Mouse (Mus musculus) bone marrow, adult 2 months (tissue): ENCODE measurements around the gene Aqp12. TPM values are rescaled to one million over a fixed set of nuclear protein-coding genes. Genes with fewer than 3 reads are reported as not detected.

Source experiments
- H3K27ac ChIP-seq: fragments of 200-500 bp; 2 replicates; pipeline ENCODE4 v1.5.1; 2012; ENCODE audit warnings: low read depth, mild to moderate bottlenecking, control low read depth, inconsistent platforms, low read length; ENCODE audit not compliant: control insufficient read depth, poor library complexity, insufficient read depth
- H3K4me1 ChIP-seq: fragments of 200-500 bp; 2 replicates; pipeline ENCODE4 v1.6.1; 2011; ENCODE audit warnings: low read length; ENCODE audit not compliant: control insufficient read depth, insufficient read depth
- H3K4me3 ChIP-seq: fragments of 200-500 bp; replicated peaks from 2 replicates; pipeline ENCODE3; 2011; ENCODE audit warnings: mild to moderate bottlenecking, low read depth, low read length, control low read depth; ENCODE audit not compliant: control insufficient read depth
- CTCF ChIP-seq: fragments of 200-500 bp; IDR thresholded peaks from 2 replicates; pipeline ENCODE4 v1.5.1; 2011; ENCODE audit warnings: low read length, control low read depth; ENCODE audit not compliant: control insufficient read depth, insufficient read depth
- POLR2A ChIP-seq: fragments of 200-500 bp; IDR thresholded peaks from 2 replicates; pipeline ENCODE4 v1.6.1; 2011; ENCODE audit warnings: low read depth, mild to moderate bottlenecking, control low read depth, low read length, borderline replicate concordance; ENCODE audit not compliant: control insufficient read depth
- WGBS: fragments of 180-500 bp; shearing (Covaris S2); methylation state at CpG from one replicate; pipeline ENCODE4 v1.1.7; 2018; 5-methylcytosine and 5-hydroxymethylcytosine counted together
- polyA plus RNA-seq: library from polyadenylated mRNA; stranded (reverse); fragments of >200 nt; gene quantifications from 2 replicates; pipeline ENCODE4 v1.2.4, GENCODE M21; 2011; ENCODE audit warnings: low replicate concordance; ENCODE audit not compliant: missing spikeins, insufficient read depth, insufficient read length

Aqp12 gene
- polyA plus RNA-seq, 1 experiment, result not detected

- H3K4me3 ChIP-seq, result no peak overlapping the region
- TF ChIP-seq POLR2A (no peak), CTCF (no peak)
- 50% methylated on average over 2 of the region's 2 CpGs for WGBS
- peaks cover 7% of the 10 kb centered on the region for H3K4me1 ChIP-seq
- no peak overlapping the region for H3K27ac ChIP-seq
Measured at GRCm38 (mm10) chr1:93030060-93030459, 23.9 kb downstream of the Aqp12 start.

- no peak overlapping the region for H3K4me3 ChIP-seq
- TF ChIP-seq POLR2A (no peak), CTCF (no peak)
- peaks cover 7% of the 10 kb centered on the region for H3K4me1 ChIP-seq
- H3K27ac ChIP-seq, result no peak overlapping the region
- WGBS, result 53% methylated on average over 3 of the region's 3 CpGs
Measured at GRCm38 (mm10) chr1:93031199-93031598, 25.1 kb downstream of the Aqp12 start.

DNA sequence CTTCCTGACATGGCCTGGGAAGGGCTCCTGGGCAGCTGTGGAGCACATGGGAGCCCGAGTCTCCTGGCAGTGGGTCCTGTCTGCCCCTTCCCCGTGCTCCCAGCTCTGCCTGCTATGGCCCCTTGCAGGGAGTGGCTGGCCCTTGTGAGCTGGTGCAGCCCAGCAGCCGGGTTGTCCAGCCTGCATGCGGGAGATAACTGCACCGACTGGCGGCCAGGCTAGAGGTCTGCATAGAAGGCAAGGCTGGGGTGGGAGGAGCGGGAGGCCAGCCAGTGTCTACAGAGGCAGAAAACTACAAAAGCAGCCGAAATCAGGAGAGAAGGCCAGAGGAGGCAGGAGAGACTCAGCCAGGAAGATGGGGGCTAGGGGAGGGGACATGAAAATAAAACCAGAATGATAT lies 27.9 kb downstream of the Aqp12 start:
- Histone ChIP-seq H3K4me3 (no peak overlapping the region), H3K27ac (no peak overlapping the region), H3K4me1 (peaks cover 7% of the 10 kb centered on the region)
- TF ChIP-seq CTCF, result no peak
- no peak for TF ChIP-seq POLR2A
- WGBS, result 74% methylated on average over 8 of the region's 8 CpGs

DNA sequence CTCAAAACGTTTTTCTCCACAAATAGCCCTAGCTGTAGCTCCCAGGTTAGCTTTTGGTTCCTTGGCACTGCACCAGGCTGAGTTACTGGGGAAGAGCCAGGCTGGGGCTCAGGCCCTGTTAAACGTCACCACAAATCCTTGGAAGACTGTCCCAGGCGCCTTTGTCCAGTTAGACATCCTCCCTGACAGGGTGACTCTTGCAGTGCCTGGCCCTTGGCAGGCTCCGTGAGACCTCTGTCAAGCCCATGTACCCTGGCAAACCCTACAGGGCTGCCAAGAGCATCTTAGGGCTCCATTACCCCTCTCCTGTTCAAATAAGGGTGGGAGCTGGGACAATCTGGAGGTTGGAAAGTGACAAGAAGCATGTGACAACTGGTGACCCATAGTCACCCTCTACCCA lies 29.8 kb downstream of the Aqp12 start:
- Histone ChIP-seq H3K4me3 (no peak overlapping the region), H3K27ac (no peak overlapping the region), H3K4me1 (peaks cover 5% of the 10 kb centered on the region)
- TF ChIP-seq POLR2A (no peak), CTCF (no peak)
- 80% methylated on average over 4 of the region's 4 CpGs for WGBS

- Histone ChIP-seq H3K27ac (no peak overlapping the region), H3K4me3 (no peak overlapping the region), H3K4me1 (no peaks in the 10 kb centered on the region)
- TF ChIP-seq POLR2A (no peak), CTCF (no peak)
- WGBS, result 66% methylated on average over 10 of the region's 10 CpGs
Measured at GRCm38 (mm10) chr1:93046153-93046789, 40.1 kb downstream of the Aqp12 start.

- no peak overlapping the region for H3K4me3 ChIP-seq
- 89% methylated on average over 3 of the region's 3 CpGs for WGBS
- no peak for TF ChIP-seq POLR2A
- no peak for TF ChIP-seq CTCF
- H3K27ac ChIP-seq, result no peak overlapping the region
- H3K4me1 ChIP-seq, result no peaks in the 10 kb centered on the region
Measured at GRCm38 (mm10) chr1:93050071-93050470, 43.9 kb downstream of the Aqp12 start.

GRCm38 (mm10) chr1:93051124-93051833 lies 45.1 kb downstream of the Aqp12 start:
- no peak overlapping the region for H3K27ac ChIP-seq
- 59% methylated on average over 18 of the region's 23 CpGs for WGBS
- no peak overlapping the region for H3K4me3 ChIP-seq
- H3K4me1 ChIP-seq, result no peaks in the 10 kb centered on the region
- TF ChIP-seq POLR2A, result no peak
- no peak for TF ChIP-seq CTCF

Other genes starting within 250 kb of the Aqp12 start
- gene Gpc1, start 174.7 kb upstream of the Aqp12 start, polyA plus RNA-seq, result 9.3 and 21.8 TPM in 2 replicates
- gene Ankmy1, start 103.4 kb upstream of the Aqp12 start, polyA plus RNA-seq, result not detected in 2 replicates
- gene Dusp28, start 99.4 kb upstream of the Aqp12 start, polyA plus RNA-seq, result 9.2 and 9.3 TPM in 2 replicates
- 26.4 and 62.1 TPM in 2 replicates for gene Rnpepl1, start 95.6 kb upstream of the Aqp12 start, polyA plus RNA-seq
- gene Capn10, start 72.0 kb upstream of the Aqp12 start, polyA plus RNA-seq, result 5.4 and 15.5 TPM in 2 replicates
- 0.49 and 5.0 TPM in 2 replicates for gene Gpr35, start 55.5 kb upstream of the Aqp12 start, polyA plus RNA-seq
- 0.13 and 2.2 TPM in 2 replicates for gene Kif1a, start 95.6 kb downstream of the Aqp12 start, polyA plus RNA-seq
- not detected in 2 replicates for gene Agxt, start 128.9 kb downstream of the Aqp12 start, polyA plus RNA-seq
- gene 2310007B03Rik, start 154.6 kb downstream of the Aqp12 start, polyA plus RNA-seq, result not detected in 2 replicates
- gene Crocc2, start 162.4 kb downstream of the Aqp12 start, polyA plus RNA-seq, result not detected in 2 replicates
- gene Sned1, start 229.5 kb downstream of the Aqp12 start, polyA plus RNA-seq, result 2.9 and 4.7 TPM in 2 replicates